Mouse (Mus musculus): ENCODE measurements around the gene Gm6525. TPM values are rescaled to one million over a fixed set of nuclear protein-coding genes. Genes with fewer than 3 reads are reported as not detected.

The Gm6525 gene
- polyA plus RNA-seq, 1 experiment from 2014 or later, result 1.6 TPM

DNA sequence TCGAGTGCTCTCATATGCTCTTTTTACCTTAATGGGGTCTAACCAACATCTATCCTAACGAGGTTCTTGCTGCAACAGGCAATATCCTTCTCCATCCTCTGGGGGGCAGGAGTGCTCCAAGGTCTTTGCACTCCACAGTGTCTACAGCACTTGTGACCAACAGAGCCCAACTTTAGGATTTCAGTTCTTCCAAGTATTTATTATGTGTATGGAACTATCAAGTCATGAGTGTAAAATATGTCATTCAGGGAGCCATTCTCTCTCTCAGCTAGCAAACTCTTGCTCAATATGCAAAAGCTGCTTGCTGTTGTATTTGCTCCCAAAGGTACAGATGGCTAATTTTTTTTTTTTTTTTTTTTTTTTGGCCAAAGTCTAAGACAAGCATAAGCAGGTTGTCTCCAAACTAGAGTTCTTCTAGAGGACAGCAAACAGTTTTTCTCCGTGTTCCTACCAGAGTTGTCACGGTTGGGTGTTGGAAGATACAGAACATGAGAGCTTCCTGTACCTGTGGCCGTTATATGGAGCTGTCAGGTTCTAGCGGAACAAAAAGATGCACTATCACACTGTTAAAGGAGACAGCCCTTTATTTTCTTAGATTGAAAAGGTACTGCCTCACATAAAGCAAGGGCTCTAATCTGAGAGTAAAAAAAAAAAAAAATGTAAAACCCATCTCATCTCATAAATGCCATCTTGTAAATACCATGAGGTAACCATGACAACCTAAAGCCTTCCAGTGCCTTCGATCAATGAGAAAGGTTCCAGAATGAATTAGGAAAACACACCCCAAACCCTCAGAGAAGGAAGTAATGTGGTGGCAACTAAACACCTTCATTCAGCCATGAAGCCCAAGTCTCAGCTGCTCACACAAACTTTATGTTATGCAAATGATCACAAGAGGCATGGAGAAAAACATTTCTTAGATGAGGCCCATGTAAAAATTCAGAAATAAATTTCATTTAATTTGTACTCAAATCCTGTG is 1.7 kb downstream of the Gm6525 start:
- Histone ChIP-seq H3K9ac (no peak overlapping the region), H3K4me1 (no peaks in the 10 kb centered on the region)

GRCm38 (mm10) chr3:84177834-84178233 is 3.9 kb downstream of the Gm6525 start:
- Histone ChIP-seq H3K27me3 (no peaks in the 10 kb centered on the region), H3K4me1 (no peaks in the 10 kb centered on the region), H3K4me3 (no peak overlapping the region), H3K4me2 (no peak overlapping the region), H3K36me3 (peaks cover 5% of the 10 kb centered on the region), H3K27ac (no peak overlapping the region), H3K9ac (no peak overlapping the region), H3K9me3 (no peaks in the 10 kb centered on the region)
- WGBS, result 69% methylated on average over 2 of the region's 2 CpGs
- no peak for ATAC-seq (ENCODE audit: insufficient number of reproducible peaks, low FRiP score, low TSS enrichment, low read depth)

More for the DNA sequence above, 1.7 kb downstream of the Gm6525 start:
- no peaks in the 10 kb centered on the region for H3K27me3 ChIP-seq
- 54% methylated on average over 7 of the region's 7 CpGs for WGBS
- no peak overlapping the region for H3K4me2 ChIP-seq
- H3K4me3 ChIP-seq, result no peak overlapping the region
- no peaks in the 10 kb centered on the region for H3K9me3 ChIP-seq
- H3K27ac ChIP-seq, result no peak overlapping the region
- no peak for ATAC-seq (ENCODE audit: insufficient number of reproducible peaks, low FRiP score, low TSS enrichment, low read depth)
- peaks cover 5% of the 10 kb centered on the region; the same call in 1 of the 2 replicates for H3K36me3 ChIP-seq

DNA sequence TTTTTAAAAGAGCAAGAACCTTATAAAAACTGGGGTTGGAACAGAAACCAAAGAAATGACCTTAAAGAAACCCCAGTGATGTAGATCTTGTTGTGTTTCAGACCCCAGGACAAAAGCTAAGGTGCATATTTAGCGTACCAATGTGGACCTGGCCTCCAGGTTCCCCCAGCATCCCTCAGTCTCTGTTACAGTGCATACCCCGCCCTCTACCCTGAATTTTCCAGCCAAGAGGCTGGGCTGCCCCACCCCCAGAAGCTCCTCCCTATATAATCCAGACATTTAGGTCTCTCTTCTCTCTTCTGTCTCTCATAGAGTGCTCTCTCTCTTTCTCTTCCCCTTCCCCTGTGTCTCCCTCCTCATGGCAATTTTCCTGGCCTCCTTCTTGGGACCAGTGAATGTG is 6.4 kb downstream of the Gm6525 start:
- 78% methylated on average over 2 of the region's 2 CpGs for WGBS
- H3K9me3 ChIP-seq, result no peaks in the 10 kb centered on the region
- no peak for ATAC-seq (ENCODE audit: insufficient number of reproducible peaks, low FRiP score, low TSS enrichment, low read depth)
- no peak overlapping the region for H3K27ac ChIP-seq
- no peak overlapping the region for H3K4me3 ChIP-seq
- H3K27me3 ChIP-seq, result no peaks in the 10 kb centered on the region
- H3K36me3 ChIP-seq, result peaks cover 5% of the 10 kb centered on the region
- H3K4me2 ChIP-seq, result no peak overlapping the region
- no peak overlapping the region for H3K9ac ChIP-seq
- no peaks in the 10 kb centered on the region for H3K4me1 ChIP-seq

DNA sequence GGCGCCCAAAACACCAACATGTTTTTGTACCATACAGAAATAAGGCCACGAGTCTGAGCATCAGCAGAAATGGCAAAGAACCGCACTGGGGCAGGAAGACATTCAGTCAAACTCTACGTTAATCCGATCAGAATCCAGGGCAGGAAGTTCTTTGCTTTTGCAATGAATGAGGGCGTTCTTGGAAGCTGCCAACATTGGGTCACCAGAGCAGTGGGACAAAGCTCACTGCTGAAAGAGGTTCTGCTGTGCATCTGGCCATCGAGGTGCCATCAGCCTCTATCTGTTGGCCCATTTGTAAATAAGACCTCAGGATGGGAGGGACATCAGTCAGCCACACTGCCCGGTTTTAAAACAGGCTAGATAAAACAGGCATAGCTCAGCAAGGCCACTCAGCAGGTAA is 7.2 kb downstream of the Gm6525 start:
- peaks cover 5% of the 10 kb centered on the region for H3K36me3 ChIP-seq
- H3K9ac ChIP-seq, result no peak overlapping the region
- no peaks in the 10 kb centered on the region for H3K27me3 ChIP-seq
- H3K4me2 ChIP-seq, result no peak overlapping the region
- WGBS, result 54% methylated on average over 8 of the region's 8 CpGs
- no peaks in the 10 kb centered on the region for H3K4me1 ChIP-seq
- H3K27ac ChIP-seq, result no peak overlapping the region
- no peaks in the 10 kb centered on the region for H3K9me3 ChIP-seq
- no peak for ATAC-seq (ENCODE audit: insufficient number of reproducible peaks, low FRiP score, low TSS enrichment, low read depth)
- no peak overlapping the region for H3K4me3 ChIP-seq

GRCm38 (mm10) chr3:84181717-84182116 is 7.8 kb downstream of the Gm6525 start:
- 54% methylated on average over 4 of the region's 4 CpGs for WGBS
- no peak overlapping the region for H3K4me3 ChIP-seq
- no peak overlapping the region for H3K9ac ChIP-seq
- H3K4me2 ChIP-seq, result no peak overlapping the region
- ATAC-seq (ENCODE audit: insufficient number of reproducible peaks, low FRiP score, low TSS enrichment, low read depth), result no peak
- no peak overlapping the region for H3K27ac ChIP-seq
- no peaks in the 10 kb centered on the region for H3K4me1 ChIP-seq
- no peaks in the 10 kb centered on the region for H3K9me3 ChIP-seq
- no peaks in the 10 kb centered on the region for H3K27me3 ChIP-seq
- H3K36me3 ChIP-seq, result peaks cover 3% of the 10 kb centered on the region

GRCm38 (mm10) chr3:84189629-84190173 is 15.8 kb downstream of the Gm6525 start:
- Histone ChIP-seq H3K36me3 (no peaks in the 10 kb centered on the region), H3K4me1 (peaks cover 15% of the 10 kb centered on the region), H3K27me3 (0 out of 2 replicates have a peak, but pooled peaks cover 8% of the 10 kb centered on the region), H3K9ac (no peak overlapping the region), H3K4me3 (peak overlapping the region; percentile 41), H3K27ac (peak overlapping the region; percentile 33; the same call in 1 of the 2 replicates), H3K4me2 (peak overlapping the region; percentile 58), H3K9me3 (no peaks in the 10 kb centered on the region)
- ATAC-seq (ENCODE audit: insufficient number of reproducible peaks, low FRiP score, low TSS enrichment, low read depth), result no peak
- 32% methylated on average over 10 of the region's 10 CpGs for WGBS

DNA sequence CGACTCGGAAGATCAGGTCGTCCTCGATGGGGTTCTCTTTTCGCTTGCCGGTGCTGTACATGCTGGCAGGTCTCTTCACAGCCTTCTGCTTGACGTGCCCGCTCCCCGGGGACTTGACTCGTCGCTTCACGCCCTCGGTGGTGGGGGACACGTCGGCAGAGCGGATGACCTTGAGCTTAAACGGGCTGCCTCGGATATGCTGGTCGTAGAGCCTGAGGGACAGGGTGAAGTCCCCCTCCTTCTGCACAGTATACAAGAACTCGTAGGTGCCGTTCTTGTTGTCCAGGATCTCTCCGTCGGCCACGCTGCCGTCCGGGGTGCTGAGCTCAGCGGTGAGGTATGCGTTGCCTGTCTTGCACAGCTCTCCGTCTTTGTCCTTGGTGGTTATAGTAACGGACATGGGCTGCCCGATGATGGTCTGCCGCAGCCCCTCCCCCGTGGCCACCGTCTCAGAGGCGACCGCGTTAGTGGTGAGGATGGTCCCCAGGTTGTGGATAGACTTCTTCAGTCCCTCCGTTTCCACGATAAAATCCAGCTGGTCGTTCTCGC is 16.7 kb downstream of the Gm6525 start:
- H3K9ac ChIP-seq, result 0 out of 2 replicates have a peak overlapping the region, but pooled peaks have one; percentile 1
- H3K4me3 ChIP-seq, result peak overlapping the region; percentile 41
- peak overlapping the region; percentile 58 for H3K4me2 ChIP-seq
- H3K4me1 ChIP-seq, result peaks cover 15% of the 10 kb centered on the region
- no peaks in the 10 kb centered on the region for H3K36me3 ChIP-seq
- no peaks in the 10 kb centered on the region for H3K9me3 ChIP-seq
- H3K27ac ChIP-seq, result peak overlapping the region; percentile 62
- no peak for ATAC-seq (ENCODE audit: insufficient number of reproducible peaks, low FRiP score, low TSS enrichment, low read depth)
- 0 out of 2 replicates have a peak, but pooled peaks cover 8% of the 10 kb centered on the region for H3K27me3 ChIP-seq
- 9% methylated on average over 41 of the region's 41 CpGs for WGBS

DNA sequence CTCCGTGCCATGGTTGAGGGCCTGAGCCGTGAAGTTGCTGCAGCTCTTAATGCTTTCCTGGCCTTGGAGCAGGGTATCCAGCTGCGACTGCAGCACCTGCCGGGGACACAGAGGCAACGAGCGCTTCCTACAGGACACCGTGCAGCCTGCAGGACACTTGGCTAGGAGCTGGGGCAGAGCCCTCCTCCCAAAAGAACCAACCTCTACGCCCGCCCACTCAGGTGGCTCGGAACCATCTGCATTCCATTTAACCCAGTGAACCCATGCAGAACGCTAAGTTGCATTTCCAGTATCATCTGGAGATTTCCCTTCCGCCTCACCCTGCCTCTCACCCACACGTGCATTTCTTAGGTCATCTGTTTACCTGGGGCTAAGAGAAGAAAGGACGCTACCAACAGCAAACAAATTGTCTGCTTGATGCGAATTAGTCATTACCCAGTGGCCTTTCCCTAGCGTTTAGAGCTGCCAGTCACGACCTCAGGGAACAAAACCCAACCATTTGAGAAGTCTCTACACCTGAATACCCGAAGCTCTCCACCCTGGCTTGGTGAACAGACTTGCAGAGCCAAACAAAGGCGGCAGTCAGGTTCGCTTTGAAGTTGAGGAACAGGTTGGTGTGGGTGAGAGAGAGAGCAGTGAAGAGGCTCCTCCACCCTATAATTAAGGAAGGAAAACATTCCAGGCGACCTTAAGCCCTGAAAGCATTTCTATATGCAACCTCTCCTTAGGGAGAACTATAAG is 17.4 kb downstream of the Gm6525 start:
- Histone ChIP-seq H3K27me3 (0 out of 2 replicates have a peak, but pooled peaks cover 8% of the 10 kb centered on the region), H3K9me3 (no peaks in the 10 kb centered on the region), H3K4me3 (peak overlapping the region; percentile 41), H3K36me3 (no peaks in the 10 kb centered on the region), H3K4me2 (peak overlapping the region; percentile 58), H3K27ac (peak overlapping the region; percentile 62), H3K4me1 (peaks cover 15% of the 10 kb centered on the region), H3K9ac (0 out of 2 replicates have a peak overlapping the region, but pooled peaks have one; percentile 1)
- ATAC-seq (ENCODE audit: insufficient number of reproducible peaks, low FRiP score, low TSS enrichment, low read depth), result no peak
- WGBS, result 41% methylated on average over 21 of the region's 21 CpGs

- Histone ChIP-seq H3K27me3 (0 out of 2 replicates have a peak, but pooled peaks cover 8% of the 10 kb centered on the region), H3K27ac (no peak overlapping the region), H3K4me3 (no peak overlapping the region), H3K36me3 (no peaks in the 10 kb centered on the region), H3K9me3 (no peaks in the 10 kb centered on the region), H3K4me2 (no peak overlapping the region), H3K9ac (no peak overlapping the region), H3K4me1 (peaks cover 15% of the 10 kb centered on the region)
- ATAC-seq (ENCODE audit: insufficient number of reproducible peaks, low FRiP score, low TSS enrichment, low read depth), result no peak
- 69% methylated on average over 4 of the region's 4 CpGs for WGBS
Measured at GRCm38 (mm10) chr3:84193881-84194280, 20.0 kb downstream of the Gm6525 start.

DNA sequence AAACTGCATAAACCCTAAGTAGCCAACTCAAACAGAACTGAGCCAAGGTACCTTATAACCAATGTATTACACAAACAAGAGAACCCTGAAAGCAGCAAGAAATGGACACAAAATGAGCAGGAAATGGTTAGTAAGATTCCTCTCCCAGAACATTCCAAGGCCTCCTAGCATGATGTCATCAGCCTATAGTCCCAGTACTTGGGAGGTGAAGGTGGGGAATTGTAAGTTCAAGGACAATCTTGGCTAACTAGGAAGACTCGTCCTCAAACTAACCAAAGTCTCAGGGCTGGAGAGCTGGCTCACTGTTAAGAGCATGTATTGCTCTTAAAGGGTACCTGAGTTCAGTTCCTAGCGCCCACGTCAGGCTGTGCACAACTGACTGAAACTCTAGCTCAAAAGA is 24.3 kb downstream of the Gm6525 start:
- Histone ChIP-seq H3K36me3 (no peaks in the 10 kb centered on the region), H3K9ac (no peak overlapping the region), H3K27ac (no peak overlapping the region), H3K4me3 (no peak overlapping the region), H3K9me3 (no peaks in the 10 kb centered on the region), H3K4me2 (no peak overlapping the region), H3K4me1 (peaks cover 7% of the 10 kb centered on the region; the same call in 1 of the 2 replicates), H3K27me3 (no peaks in the 10 kb centered on the region)
- ATAC-seq (ENCODE audit: insufficient number of reproducible peaks, low FRiP score, low TSS enrichment, low read depth), result no peak
- WGBS, result 90% methylated on average over 3 of the region's 3 CpGs

DNA sequence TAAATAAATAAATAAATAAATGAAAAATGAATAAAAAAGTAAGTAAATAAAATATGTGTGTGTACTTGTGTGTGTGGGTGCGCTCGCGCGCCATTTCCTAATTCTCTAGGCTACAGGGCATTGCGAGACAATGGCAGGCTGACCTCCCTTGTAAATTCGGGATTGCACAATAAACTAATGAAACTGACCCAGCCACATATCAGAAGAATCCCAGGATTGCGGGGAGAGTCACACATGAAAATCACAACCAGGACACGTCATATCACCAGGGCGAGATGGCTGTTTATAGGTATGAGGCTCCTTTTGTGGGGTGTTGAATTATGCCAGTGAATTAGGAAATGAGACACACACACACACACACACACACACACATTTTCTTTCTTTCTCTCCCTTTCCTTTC is 25.6 kb downstream of the Gm6525 start:
- peaks cover 7% of the 10 kb centered on the region; the same call in 1 of the 2 replicates for H3K4me1 ChIP-seq
- no peak overlapping the region for H3K4me3 ChIP-seq
- no peaks in the 10 kb centered on the region for H3K36me3 ChIP-seq
- ATAC-seq (ENCODE audit: insufficient number of reproducible peaks, low FRiP score, low TSS enrichment, low read depth), result no peak
- H3K9me3 ChIP-seq, result no peaks in the 10 kb centered on the region
- H3K9ac ChIP-seq, result no peak overlapping the region
- WGBS, result 82% methylated on average over 9 of the region's 9 CpGs
- no peak overlapping the region for H3K4me2 ChIP-seq
- no peaks in the 10 kb centered on the region for H3K27me3 ChIP-seq
- H3K27ac ChIP-seq, result no peak overlapping the region

Data from limb, embryonic 15.5 days (tissue).